Mouse (Mus musculus) testis, adult 2 months (tissue): ENCODE results near the gene Gpc6.

ENCODE experiments used
- CTCF ChIP-seq: fragments of 200-500 bp; IDR thresholded peaks from 2 replicates; pipeline ENCODE4 v1.5.1; 2012; ENCODE audit warnings: low read depth, mild to moderate bottlenecking, inconsistent platforms, low read length, moderate library complexity; ENCODE audit not compliant: control insufficient read depth, insufficient read depth, insufficient replicate concordance
- POLR2A ChIP-seq: fragments of 200-500 bp; IDR thresholded peaks from 2 replicates; pipeline ENCODE4 v1.6.1; 2012; ENCODE audit warnings: low read depth, mild to moderate bottlenecking, inconsistent platforms, low read length, moderate library complexity; ENCODE audit not compliant: control insufficient read depth

DNA sequence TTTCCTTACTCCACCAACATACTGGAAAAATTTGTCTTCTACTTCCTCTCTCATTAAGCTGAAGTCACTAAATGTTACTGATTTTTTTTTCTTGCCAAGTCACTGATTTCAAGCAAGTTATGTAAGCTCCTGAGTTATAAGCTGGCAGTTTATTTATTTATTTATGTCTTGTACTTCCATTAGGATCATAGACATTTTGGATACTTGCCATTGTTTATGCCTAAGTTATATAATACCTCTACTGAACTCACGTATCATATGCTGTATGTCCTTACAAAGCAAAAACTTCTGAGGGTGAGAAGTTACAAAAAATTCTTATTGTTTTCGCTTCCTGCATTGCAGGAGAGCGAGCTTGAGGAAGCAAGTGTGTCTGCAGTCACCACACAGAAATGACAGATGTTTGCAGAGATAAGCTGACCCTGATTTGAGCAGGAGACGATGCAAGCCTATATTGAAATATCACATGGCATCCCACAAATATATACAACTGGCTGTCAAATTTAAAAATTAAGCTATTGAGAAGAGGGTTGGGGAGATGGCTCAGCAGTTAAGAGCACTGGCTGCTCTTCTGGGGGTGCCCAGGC lies 1020.9 kb downstream of the Gpc6 start:
- TF ChIP-seq POLR2A (no peak), CTCF (no peak)
